Mouse (Mus musculus) cerebellum, adult 11 months (tissue): ENCODE results near the gene Mob2.

Experiments used
- DNase-seq: peaks from one replicate; pipeline ENCODE4 v3.0.0; 2022

Gene Mob2

GRCm38 (mm10) chr7:142077138-142077537 lies 16.3 kb upstream of the Mob2 start:
- DNase-seq: no peak

- DNase-seq: no peak
These were observed 13.5 kb upstream of the Mob2 start for GRCm38 (mm10) chr7:142074146-142074886.

GRCm38 (mm10) chr7:142071717-142072116 lies 10.9 kb upstream of the Mob2 start:
- no peak for DNase-seq

GRCm38 (mm10) chr7:142071212-142071578 lies 10.3 kb upstream of the Mob2 start:
- no peak for DNase-seq

- DNase-seq: peak; percentile 81
These were observed 9.8 kb upstream of the Mob2 start for GRCm38 (mm10) chr7:142070458-142071211.

- DNase-seq: no peak
These were observed 7.6 kb upstream of the Mob2 start for GRCm38 (mm10) chr7:142068429-142068828.

GRCm38 (mm10) chr7:142060185-142060930 lies 507 bp downstream of the Mob2 start:
- DNase-seq: no peak

GRCm38 (mm10) chr7:142059024-142059423 lies 1.8 kb downstream of the Mob2 start:
- no peak for DNase-seq

- no peak for DNase-seq
These were observed 3.7 kb downstream of the Mob2 start for GRCm38 (mm10) chr7:142057121-142057520.

GRCm38 (mm10) chr7:142056601-142057061 lies 4.2 kb downstream of the Mob2 start:
- DNase-seq: no peak

- DNase-seq: no peak
These were observed 5.4 kb downstream of the Mob2 start for GRCm38 (mm10) chr7:142055431-142055830.

- DNase-seq: no peak
These were observed 10.3 kb downstream of the Mob2 start for GRCm38 (mm10) chr7:142050536-142050935.

GRCm38 (mm10) chr7:142045932-142046331 lies 14.9 kb downstream of the Mob2 start:
- no peak for DNase-seq

GRCm38 (mm10) chr7:142045344-142045743 lies 15.5 kb downstream of the Mob2 start:
- DNase-seq: no peak

GRCm38 (mm10) chr7:142040756-142041155 lies 20.1 kb downstream of the Mob2 start:
- no peak for DNase-seq

- DNase-seq: peak; percentile 53
These were observed 23.2 kb downstream of the Mob2 start for GRCm38 (mm10) chr7:142037553-142038170.

- no peak for DNase-seq
These were observed 25.6 kb downstream of the Mob2 start for GRCm38 (mm10) chr7:142035048-142035811.

- DNase-seq: peak; percentile 52
These were observed 26.7 kb downstream of the Mob2 start for GRCm38 (mm10) chr7:142034198-142034597.

GRCm38 (mm10) chr7:142030073-142030472 lies 30.8 kb downstream of the Mob2 start:
- no peak for DNase-seq

GRCm38 (mm10) chr7:142025926-142026325 lies 34.9 kb downstream of the Mob2 start:
- no peak for DNase-seq

- DNase-seq: no peak
These were observed 35.7 kb downstream of the Mob2 start for GRCm38 (mm10) chr7:142025196-142025595.

GRCm38 (mm10) chr7:142020827-142021226 lies 40.0 kb downstream of the Mob2 start:
- DNase-seq: no peak
